Mouse (Mus musculus): Measurements from ENCODE around the gene Bmp6. TPM values are rescaled to one million over a fixed set of nuclear protein-coding genes. Genes with fewer than 3 reads are reported as not detected.

The Bmp6 gene
- 0.15 TPM for total RNA-seq (2023)

DNA sequence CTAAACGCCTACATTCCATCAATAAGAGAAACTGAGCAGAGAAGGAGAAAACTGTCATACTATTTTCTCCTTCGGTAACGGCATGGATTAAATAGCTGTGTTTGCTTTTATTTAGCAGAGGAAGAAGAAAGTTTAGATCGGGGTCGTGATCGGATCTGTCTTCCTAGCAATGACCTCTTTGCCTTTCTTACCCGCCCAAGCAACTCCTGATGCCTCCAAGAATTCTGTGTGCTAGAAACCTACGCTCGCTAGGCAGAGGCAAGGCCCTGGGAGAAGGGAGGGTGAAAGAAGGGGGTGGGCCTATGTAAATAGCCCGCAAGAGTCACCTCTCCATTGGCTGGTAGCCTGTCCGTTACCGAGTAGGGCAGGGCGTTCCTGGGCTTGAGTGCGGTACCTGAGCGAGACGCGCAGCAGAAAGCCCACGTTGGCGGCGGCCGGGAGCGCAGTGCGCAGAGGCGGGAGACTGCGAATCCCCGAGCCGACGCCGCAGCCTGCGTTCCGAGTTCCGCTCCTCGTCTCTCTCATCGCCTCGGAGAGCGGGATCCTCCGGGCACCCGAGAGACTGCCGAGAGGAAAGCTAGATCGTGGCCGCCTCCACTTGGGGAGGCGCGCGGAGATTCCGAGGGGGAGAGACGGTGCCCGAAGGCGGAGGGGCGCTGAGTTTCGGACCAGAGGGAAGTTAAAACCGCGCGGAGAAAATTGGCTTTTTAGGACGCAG is at the start of gene Bmp6:
TSS of gene Bmp6 (plus strand) at position 395 of the 718 bp plus-strand sequence.

DNA sequence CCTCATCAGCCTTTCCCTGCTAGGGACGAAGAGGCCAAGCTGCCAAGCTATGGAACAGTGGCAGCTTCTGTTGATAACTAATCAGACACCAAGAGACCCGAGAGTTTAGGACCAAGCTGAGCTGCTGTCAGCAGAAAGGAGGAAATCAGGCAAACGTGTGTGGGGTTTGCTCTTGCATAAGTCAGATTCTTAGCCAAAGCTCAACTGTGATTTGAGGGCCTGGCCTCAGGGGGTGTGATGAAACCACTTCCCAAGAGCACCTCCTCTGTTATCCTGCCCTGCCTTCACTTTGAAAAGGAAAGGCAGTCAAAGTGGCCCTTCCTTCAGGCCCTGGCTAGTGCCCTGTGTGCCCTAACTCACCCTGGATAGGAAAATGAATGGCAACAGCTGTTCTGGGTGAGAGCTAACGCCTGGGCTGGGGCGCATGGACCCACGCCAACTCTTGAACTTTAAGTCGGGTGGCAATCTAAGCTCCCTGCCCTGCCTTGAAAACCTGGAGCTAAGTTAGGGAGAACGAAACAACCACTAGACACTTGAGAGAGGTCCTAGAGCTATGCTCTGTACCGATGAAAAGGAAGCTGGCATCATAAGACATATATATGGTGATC is 183.9 kb downstream of the Bmp6 start, which contains the start of gene Txndc5:
TSS of gene Txndc5 (minus strand) at position 138 of the 608 bp plus-strand sequence.

Other genes starting within 250 kb of the Bmp6 start
- not detected for gene Dsp, start 193.8 kb upstream of the Bmp6 start, total RNA-seq (2023)
- gene Snrnp48, start 140.2 kb upstream of the Bmp6 start, total RNA-seq (2023), result 64.7 TPM
- 33.7 TPM for gene Txndc5, start 183.7 kb downstream of the Bmp6 start, total RNA-seq (2023)